10 mouse cellular contexts compared by ENCODE assay signal in genomic region chrX:38084226-38084625, GRCm38 (mm10). TPM values are rescaled to one million over a fixed set of nuclear protein-coding genes. Genes with fewer than 3 reads are reported as not detected.
DNase-seq lines count a peak whose midpoint lies in the region; ATAC-seq and TF ChIP-seq lines count a peak whose summit lies in the region.
"Had no signal": no experiment of that assay in that cellular context is flagged by ENCODE, and none has a peak within 500 bp of the region (broad histone marks: within the 10 kb centered on the region; RNA-seq: fewer than 3 reads in every experiment).

No protein-coding gene starts in this region.

- ATAC-seq in cerebellum, adult (ENCODE audit: insufficient number of reproducible peaks, low FRiP score, low TSS enrichment), result no peak
- ATAC-seq in stomach, postnatal 0 days (ENCODE audit: low FRiP score, low TSS enrichment), result no peak

- H3K36me3 ChIP-seq in stomach, postnatal 0 days (ENCODE audit: control insufficient read depth, insufficient read depth, low read length), result no peaks in the 10 kb centered on the region
- H3K36me3 ChIP-seq: G1E had no signal

- no peak overlapping the region for H3K4me3 ChIP-seq in embryonic fibroblast, embryonic 13.5 days (ENCODE audit: insufficient read depth, low read length)
- no peak overlapping the region for H3K4me3 ChIP-seq in stomach, postnatal 0 days (ENCODE audit: low read depth, low read length)

- no peak overlapping the region for H3K27ac ChIP-seq in embryonic fibroblast, embryonic 13.5 days (ENCODE audit: insufficient read depth, low read length)
- H3K27ac ChIP-seq in stomach, postnatal 0 days (replicated peaks), result no peak overlapping the region

- no peaks in the 10 kb centered on the region for H3K27me3 ChIP-seq in stomach, postnatal 0 days (ENCODE audit: control insufficient read depth, insufficient read depth, low read length)

- WGBS in stomach, postnatal 0 days, result 14% methylated on average over 12 of the region's 12 CpGs

- TF ChIP-seq POLR2A in embryonic fibroblast, embryonic 13.5 days (IDR thresholded peaks at IDR 0.05; ENCODE audit: low read depth, low read length), result no peak

- no peak for TF ChIP-seq EP300 in stomach, postnatal 0 days (optimal IDR thresholded peaks at IDR 0.05)

- H3K9me3 ChIP-seq in stomach, postnatal 0 days (ENCODE audit: control insufficient read depth, low read length), result no peaks in the 10 kb centered on the region
- H3K9me3 ChIP-seq: G1E had no signal

- peak; percentile 60; the same call in 1 of the 2 replicates for TF ChIP-seq CTCF in embryonic fibroblast, embryonic 13.5 days (IDR thresholded peaks at IDR 0.05; ENCODE audit: borderline replicate concordance, insufficient read depth, low read length)
- peak; percentile 77 for TF ChIP-seq CTCF in stomach, postnatal 0 days (IDR thresholded peaks at IDR 0.05; ENCODE audit: low read depth)

- no peaks in the 10 kb centered on the region for H3K4me1 ChIP-seq in embryonic fibroblast, embryonic 13.5 days (ENCODE audit: control insufficient read depth, insufficient read depth, low read length)
- H3K4me1 ChIP-seq in stomach, postnatal 0 days (replicated peaks; ENCODE audit: control insufficient read depth, insufficient read depth), result no peaks in the 10 kb centered on the region

- H3K9ac ChIP-seq in stomach, postnatal 0 days (ENCODE audit: low read length), result no peak overlapping the region

- no peak overlapping the region for H3K4me2 ChIP-seq in stomach, postnatal 0 days (replicated peaks; ENCODE audit: low read depth)

- peak; percentile 21 to 42 for DNase-seq in cerebellum, adult 18-20 months
- peak; percentile 2 for DNase-seq in 3134 (ENCODE audit: extremely low read depth, insufficient read length, low spot score)
- peak; percentile 71 for DNase-seq in adrenal gland, postnatal 14 days
- peak; percentile 12 to 28 for DNase-seq in layer of hippocampus, postnatal 14 days (ENCODE audit: low spot score in 2 of 2)
- peak; percentile 31 for DNase-seq in mesoderm, embryonic 11.5 days (ENCODE audit: low read depth, low spot score)
- DNase-seq in stomach, postnatal 0 days (ENCODE audit: low spot score), result peak; percentile 46

RNA-seq across cellular contexts. Expression of gene Rhox11, which starts 0.7 kb away (rescaled TPM):
- total RNA-seq in adrenal gland, postnatal 14 days (2021), result not detected in 2 replicates
- polyA plus RNA-seq in embryonic fibroblast, embryonic 13.5 days (2011; ENCODE audit: insufficient read length, low read depth, missing spikeins), result not detected in 2 replicates
- total RNA-seq in layer of hippocampus, postnatal 14 days (2021), result not detected
- polyA plus RNA-seq in stomach, postnatal 0 days (2015; fragmentation: Nextera tagmentation; extraction: Ambion mirVana), result not detected in 2 replicates
- total RNA-seq: G1E; hematopoietic stem cell, adult 5-6 weeks had no signal
- polyA plus RNA-seq: G1E had no signal

RNA-seq across cellular contexts. Expression of gene Rhox10, which starts 18.0 kb away (rescaled TPM):
- not detected in 2 replicates for total RNA-seq in adrenal gland, postnatal 14 days (2021)
- not detected in 2 replicates for polyA plus RNA-seq in embryonic fibroblast, embryonic 13.5 days (2011; ENCODE audit: insufficient read length, low read depth, missing spikeins)
- not detected for total RNA-seq in layer of hippocampus, postnatal 14 days (2021)
- 0.18 TPM in 1 of 2 replicates, not detected in the other for polyA plus RNA-seq in stomach, postnatal 0 days (2015; fragmentation: Nextera tagmentation; extraction: Ambion mirVana)
- total RNA-seq: G1E; hematopoietic stem cell, adult 5-6 weeks had no signal
- polyA plus RNA-seq: G1E had no signal

RNA-seq across cellular contexts. Expression of gene Rhox12, which starts 26.5 kb away (rescaled TPM):
- not detected in 2 replicates for total RNA-seq in adrenal gland, postnatal 14 days (2021)
- polyA plus RNA-seq in embryonic fibroblast, embryonic 13.5 days (2011; ENCODE audit: insufficient read length, low read depth, missing spikeins), result not detected in 2 replicates
- total RNA-seq in layer of hippocampus, postnatal 14 days (2021), result not detected
- not detected in 2 replicates for polyA plus RNA-seq in stomach, postnatal 0 days (2015; fragmentation: Nextera tagmentation; extraction: Ambion mirVana)
- total RNA-seq: G1E; hematopoietic stem cell, adult 5-6 weeks had no signal
- polyA plus RNA-seq: G1E had no signal

RNA-seq across cellular contexts. Expression of gene Rhox13, which starts 36.8 kb away (rescaled TPM):
- not detected in 2 replicates for total RNA-seq in adrenal gland, postnatal 14 days (2021)
- not detected in 2 replicates for polyA plus RNA-seq in embryonic fibroblast, embryonic 13.5 days (2011; ENCODE audit: insufficient read length, low read depth, missing spikeins)
- not detected for total RNA-seq in layer of hippocampus, postnatal 14 days (2021)
- not detected in 2 replicates for polyA plus RNA-seq in stomach, postnatal 0 days (2015; fragmentation: Nextera tagmentation; extraction: Ambion mirVana)
- total RNA-seq: G1E; hematopoietic stem cell, adult 5-6 weeks had no signal
- polyA plus RNA-seq: G1E had no signal

RNA-seq across cellular contexts. Expression of gene Btg1-ps2, which starts 41.3 kb away (rescaled TPM):
- not detected in 2 replicates for total RNA-seq in adrenal gland, postnatal 14 days (2021)
- polyA plus RNA-seq in embryonic fibroblast, embryonic 13.5 days (2011; ENCODE audit: insufficient read length, low read depth, missing spikeins), result not detected in 2 replicates
- not detected for total RNA-seq in layer of hippocampus, postnatal 14 days (2021)
- polyA plus RNA-seq in stomach, postnatal 0 days (2015; fragmentation: Nextera tagmentation; extraction: Ambion mirVana), result not detected in 2 replicates
- total RNA-seq: G1E; hematopoietic stem cell, adult 5-6 weeks had no signal
- polyA plus RNA-seq: G1E had no signal

Comparison
In these comparisons a context has a peak if more than half of its experiments do, and no peak if none do; other contexts are left out.
1. DNase-seq: peak in every context shown above with its lines; median percentile 71 in adrenal gland, postnatal 14 days; 46 in stomach, postnatal 0 days; 32 in cerebellum, adult 18-20 months; 31 in mesoderm, embryonic 11.5 days; 20 in layer of hippocampus, postnatal 14 days; 2 in 3134.